Mouse (Mus musculus): ENCODE measurements around the gene Olfr527.

Olfr527 gene

DNA sequence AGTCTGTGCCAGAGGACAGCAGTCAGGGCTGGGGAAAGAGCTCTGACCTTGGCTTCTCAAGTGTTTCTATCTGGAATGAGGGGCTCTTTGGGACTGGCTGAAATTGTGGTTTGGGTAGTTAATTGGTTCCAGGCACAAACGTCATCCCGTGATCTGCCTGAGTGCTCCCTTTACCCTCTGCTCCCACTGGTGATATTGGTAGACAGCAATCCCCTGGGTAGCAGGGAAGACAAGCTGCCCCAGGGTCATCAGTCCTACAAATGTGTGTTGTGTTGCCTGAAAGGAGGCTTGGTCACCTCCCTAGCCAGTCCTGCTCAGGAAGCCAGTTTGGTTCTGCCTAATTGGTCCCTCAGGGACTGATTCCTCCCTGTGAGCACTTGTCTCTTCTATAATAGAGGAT, at the start of gene Olfr527:
TSS of gene Olfr527 (plus strand) at position 301 of the 400 bp plus-strand sequence.
- DNase-seq (ENCODE audit: low spot score) = no peak

- no peak for DNase-seq (ENCODE audit: low spot score)
Observed at GRCm38 (mm10) chr7:140295746-140296145, 38.1 kb upstream of the Olfr527 start.

DNA sequence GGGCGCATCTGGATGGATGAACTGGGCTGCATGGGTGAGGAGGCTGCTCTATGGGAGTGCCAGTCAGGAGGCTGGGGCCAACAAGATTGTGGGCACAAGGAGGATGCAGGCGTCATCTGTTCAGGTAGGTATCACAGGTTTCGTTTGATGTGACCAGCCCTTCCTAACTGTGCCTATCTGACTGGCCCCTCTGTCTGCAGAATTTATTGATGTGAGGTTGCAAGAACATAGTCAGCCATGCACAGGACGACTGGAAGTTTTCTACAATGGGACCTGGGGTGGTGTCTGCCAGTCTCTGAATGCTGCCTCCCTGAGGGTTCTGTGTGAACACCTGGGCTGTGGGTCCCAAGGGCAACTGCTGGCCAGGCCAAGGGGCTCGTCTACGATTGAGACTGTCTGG, 36.9 kb upstream of the Olfr527 start:
- no peak for DNase-seq (ENCODE audit: low spot score)

DNA sequence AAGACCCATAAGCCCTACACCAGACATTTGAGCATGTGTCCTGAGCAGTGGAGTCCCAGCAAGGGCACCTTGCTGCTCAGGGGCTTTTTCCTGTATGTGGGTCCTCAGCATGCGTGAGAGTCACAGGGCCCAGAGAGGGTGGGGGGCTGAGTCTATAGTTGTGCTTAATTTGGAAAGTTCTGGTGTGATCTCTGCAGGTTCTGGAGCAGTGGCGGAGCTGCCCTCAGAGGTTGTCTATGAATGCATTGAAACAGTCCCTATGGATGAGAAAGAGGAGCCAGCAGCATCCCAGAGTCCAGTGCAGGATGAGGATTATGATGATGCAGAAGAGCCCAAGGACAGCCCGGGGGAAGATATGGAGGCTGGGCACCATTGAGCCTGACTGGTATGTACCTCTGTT, 34.4 kb upstream of the Olfr527 start:
- DNase-seq (ENCODE audit: low spot score) = no peak

- DNase-seq (ENCODE audit: low spot score) = no peak
Observed at GRCm38 (mm10) chr7:140319861-140320385, 13.9 kb upstream of the Olfr527 start.

DNA sequence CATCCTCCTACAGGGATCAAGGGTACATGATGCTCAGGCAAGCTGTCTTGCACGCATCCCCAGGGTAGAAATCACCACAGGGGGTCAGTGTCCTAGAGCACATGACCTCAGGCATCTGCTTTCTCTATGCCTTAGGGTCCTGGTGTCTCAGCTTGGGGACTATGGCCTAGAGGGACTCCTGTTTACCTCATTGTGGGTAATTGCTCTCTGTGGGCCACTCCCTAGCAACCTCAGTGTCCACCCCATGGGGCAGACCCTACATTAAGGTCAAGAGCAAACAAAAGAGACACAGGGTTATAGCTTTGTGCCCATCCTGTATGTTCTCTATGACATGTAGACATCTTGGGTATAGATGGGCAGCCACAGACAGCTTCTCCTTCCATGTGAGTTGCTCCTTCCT, 13.3 kb upstream of the Olfr527 start, which contains the start of gene Olfr525:
TSS of gene Olfr525 (plus strand) at position 301 of the 400 bp plus-strand sequence.
- no peak for DNase-seq (ENCODE audit: low spot score)

DNA sequence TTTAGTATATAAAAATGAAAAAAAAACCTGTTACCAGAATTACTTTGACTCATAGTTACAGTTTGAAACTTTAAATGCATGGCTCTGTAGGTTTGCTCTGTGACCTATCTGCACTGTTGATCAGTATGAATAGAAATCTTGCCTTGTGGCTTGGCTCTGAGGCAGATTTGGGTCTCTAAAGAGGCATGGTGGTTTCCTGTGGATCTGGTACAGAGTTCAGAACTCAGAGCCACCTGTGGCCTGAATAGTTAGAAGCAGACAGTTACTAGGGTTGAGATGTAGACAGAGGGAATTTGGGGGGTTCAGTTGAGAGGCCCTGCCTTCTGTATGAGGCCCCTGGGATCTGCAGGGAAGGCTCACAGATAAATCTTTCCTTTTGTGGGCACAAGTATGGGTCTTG, 12.7 kb upstream of the Olfr527 start:
- DNase-seq (ENCODE audit: low spot score) = no peak

DNA sequence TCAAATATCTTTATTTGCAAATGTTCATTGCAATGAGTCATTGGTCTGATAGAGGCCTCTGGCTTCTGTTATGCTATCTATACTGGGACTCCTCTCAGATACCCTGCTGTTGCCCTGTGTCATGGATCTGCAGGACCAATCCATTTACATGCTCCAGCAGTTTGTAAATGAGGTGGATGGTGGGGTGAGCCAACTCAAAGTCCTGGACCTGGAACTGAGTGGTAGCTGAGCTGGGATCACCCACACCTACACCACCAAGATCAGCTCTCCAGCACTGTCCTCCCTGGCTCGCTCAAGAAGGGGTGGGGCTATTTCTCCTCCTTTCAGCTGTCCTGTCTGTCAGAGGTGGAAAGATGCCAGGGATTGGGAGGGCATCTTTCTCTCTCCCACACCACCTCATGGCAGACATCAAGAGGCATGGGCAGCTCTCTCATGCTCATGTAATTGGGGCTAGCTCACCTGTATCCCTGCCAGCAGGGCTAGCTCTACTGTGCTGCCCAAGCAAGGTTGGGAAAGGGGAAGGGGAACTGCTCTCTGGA, 4.0 kb upstream of the Olfr527 start:
- DNase-seq (ENCODE audit: low spot score) = no peak

DNA sequence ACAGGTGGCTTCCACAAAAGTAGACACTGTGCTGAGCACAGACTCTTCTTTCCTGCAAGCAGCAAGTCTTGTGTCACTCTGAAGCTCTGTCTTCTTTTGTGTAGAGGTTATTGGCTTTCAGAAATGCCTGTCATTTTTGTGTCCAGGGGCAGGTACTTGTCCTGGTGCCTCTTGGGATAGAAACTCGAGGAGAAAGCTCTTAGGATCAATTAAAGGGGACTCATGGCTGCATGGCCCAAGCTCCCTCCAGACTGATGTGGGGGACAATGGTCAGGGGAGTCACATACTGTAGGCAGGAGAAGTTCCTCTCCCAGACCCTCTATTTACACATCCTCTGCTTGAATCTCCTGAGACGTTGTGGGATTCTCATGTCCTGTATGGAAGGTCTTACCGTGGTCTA, 27.8 kb downstream of the Olfr527 start, which contains the start of gene Olfr60:
TSS of gene Olfr60 (minus strand) at position 101 of the 400 bp plus-strand sequence.
- no peak for DNase-seq (ENCODE audit: low spot score)

GRCm38 (mm10) chr7:140374300-140374699, 40.5 kb downstream of the Olfr527 start:
- DNase-seq (ENCODE audit: low spot score) = no peak

DNA sequence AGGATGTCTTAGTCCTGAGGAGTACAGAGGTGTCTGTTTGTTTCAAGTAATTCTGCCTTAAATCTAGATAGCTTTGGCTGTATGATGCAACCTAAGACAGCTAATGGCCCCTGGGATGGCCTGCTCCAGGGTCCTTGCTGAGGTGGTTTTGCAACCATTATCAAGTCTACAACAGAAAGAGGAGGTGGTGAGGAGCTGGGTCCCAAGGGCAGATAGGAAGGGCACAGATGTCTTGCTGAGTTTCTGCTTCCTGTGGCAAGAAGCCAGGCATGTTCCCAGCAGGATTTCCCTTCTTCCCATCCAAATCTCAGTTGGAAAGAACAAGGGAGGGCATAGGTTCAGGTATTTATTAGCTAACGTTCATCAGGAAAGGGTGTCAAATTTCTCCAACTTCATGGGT, 42.4 kb downstream of the Olfr527 start, which contains the start of gene Olfr530:
TSS of gene Olfr530 (minus strand) at position 101 of the 400 bp plus-strand sequence.
- no peak for DNase-seq (ENCODE audit: low spot score)

DNA sequence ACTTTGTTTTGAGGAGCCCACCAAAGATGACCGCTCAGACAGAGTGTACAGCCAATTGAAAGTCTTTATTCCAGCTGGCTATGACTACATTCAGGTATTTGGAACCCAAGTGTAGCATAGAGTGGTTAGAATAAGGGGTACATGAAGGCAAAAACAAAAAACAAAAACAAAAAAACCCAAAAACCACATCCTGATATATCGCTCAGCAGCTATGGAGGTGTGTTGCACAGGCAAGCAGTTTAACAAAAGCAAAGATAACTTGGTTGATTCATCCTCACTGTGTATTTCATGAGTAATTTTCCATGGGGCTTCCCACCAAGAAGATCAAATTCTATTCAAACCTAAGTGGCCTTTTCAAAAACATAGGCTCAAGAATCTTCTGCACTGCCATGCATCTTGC, 43.1 kb downstream of the Olfr527 start:
- DNase-seq (ENCODE audit: low spot score) = no peak

All from lung, postnatal 25 days (tissue).